Mouse (Mus musculus) forebrain, embryonic 14.5 days (tissue): ENCODE data around the gene Slc17a9. TPM values are rescaled to one million over a fixed set of nuclear protein-coding genes. Genes with fewer than 3 reads are reported as not detected.

Experiments
- ATAC-seq: fragments of 200-750 bp; cut with Nextera tagmentation; 2 replicates; pipeline ENCODE4 v1.8.0; 2017; ENCODE audit warnings: mild to moderate bottlenecking, moderate library complexity
- DNase-seq: peaks from one replicate; pipeline ENCODE4 v3.0.0-alpha.2; 2015; ENCODE audit warnings: low spot score
- H3K27ac ChIP-seq: fragments of 300-500 bp; sonication (generic); 2 replicates; pipeline ENCODE4 v1.5.1; 2014; ENCODE audit warnings: low read depth, mild to moderate bottlenecking, control low read depth, low read length, moderate library complexity
- H3K27me3 ChIP-seq: fragments of 300-500 bp; sonication (generic); replicated peaks from 2 replicates; pipeline ENCODE4 v1.6.1; 2014; ENCODE audit warnings: low read length, control low read depth, mixed read lengths; ENCODE audit not compliant: control insufficient read depth, insufficient read depth
- H3K36me3 ChIP-seq: fragments of 300-500 bp; sonication (generic); 2 replicates; pipeline ENCODE4 v1.6.1; 2014; ENCODE audit warnings: low read length, control low read depth; ENCODE audit not compliant: control insufficient read depth, insufficient read depth
- H3K4me1 ChIP-seq: fragments of 300-500 bp; sonication (generic); 2 replicates; pipeline ENCODE4 v1.6.1; 2014; ENCODE audit warnings: antibody characterized with exemption, low read length, control low read depth; ENCODE audit not compliant: control insufficient read depth, insufficient read depth
- H3K4me2 ChIP-seq: fragments of 300-500 bp; sonication (generic); 2 replicates; pipeline ENCODE4 v1.6.1; 2014; ENCODE audit warnings: mild to moderate bottlenecking, control low read depth, low read length
- H3K4me3 ChIP-seq: fragments of 300-500 bp; sonication (generic); 2 replicates; pipeline ENCODE4 v1.5.1; 2014; ENCODE audit warnings: low read depth, low read length, control low read depth
- H3K9ac ChIP-seq: fragments of 300-500 bp; sonication (generic); 2 replicates; pipeline ENCODE4 v1.6.1; 2014; ENCODE audit warnings: mild to moderate bottlenecking, low read length, control low read depth, moderate library complexity
- H3K9me3 ChIP-seq: fragments of 300-500 bp; sonication (generic); replicated peaks from 2 replicates; pipeline ENCODE4 v1.6.1; 2016; ENCODE audit warnings: low read length, control low read depth, mixed read lengths; ENCODE audit not compliant: control insufficient read depth
- WGBS: fragments of 180-500 bp; shearing (Covaris S2); extraction: QIAGEN DNeasy Blood & Tissue Kit; methylation state at CpG from one replicate; pipeline ENCODE4 v1.1.7; 2014; 5-methylcytosine and 5-hydroxymethylcytosine counted together
- polyA plus RNA-seq: library from polyadenylated mRNA; unstranded; fragments of >200 nt; fragmentation: Nextera tagmentation; extraction: Ambion mirVana; gene quantifications from 2 replicates; pipeline ENCODE4 v1.2.1, GENCODE M21; 2014

The Slc17a9 gene
- polyA plus RNA-seq, 1 experiment from 2014 or later, result not detected

DNA sequence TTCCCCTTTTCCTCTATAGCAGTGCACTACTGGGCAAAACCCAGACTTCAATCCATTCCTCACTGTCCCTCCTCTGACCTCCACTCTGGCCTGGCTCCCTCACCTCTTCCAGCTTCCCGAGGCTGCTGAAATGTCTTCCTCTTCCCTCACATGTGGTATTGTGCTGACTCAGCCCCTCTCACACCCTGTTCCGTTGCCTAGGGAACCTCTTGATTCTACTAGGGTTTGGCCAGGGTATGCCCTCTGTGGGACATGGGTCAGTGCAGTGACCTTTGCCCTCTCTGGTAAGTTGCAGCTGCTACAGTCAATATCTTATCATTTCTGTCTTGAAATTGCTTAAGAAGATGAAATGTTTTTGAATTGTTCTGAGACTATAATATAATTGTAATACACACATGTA is 31.7 kb downstream of the Slc17a9 start:
- 49% methylated on average over 2 of the region's 2 CpGs for WGBS
- ATAC-seq, result no peak

GRCm38 (mm10) chr2:180758513-180759263 is 33.6 kb downstream of the Slc17a9 start:
- ATAC-seq (peak; percentile 80), DNase-seq (peak; percentile 52)
- H3K4me1 ChIP-seq, result no peaks in the 10 kb centered on the region
- no peaks in the 10 kb centered on the region for H3K9me3 ChIP-seq
- WGBS, result 37% methylated on average over 15 of the region's 15 CpGs
- no peak overlapping the region for H3K27ac ChIP-seq
- no peaks in the 10 kb centered on the region; the same call in 1 of the 2 replicates for H3K27me3 ChIP-seq
- H3K4me3 ChIP-seq, result no peak overlapping the region
- H3K9ac ChIP-seq, result 0 out of 2 replicates have a peak overlapping the region, but pooled peaks have one; percentile 5
- H3K4me2 ChIP-seq, result no peak overlapping the region
- H3K36me3 ChIP-seq, result no peaks in the 10 kb centered on the region

More for the DNA sequence above, 31.7 kb downstream of the Slc17a9 start:
- Histone ChIP-seq H3K27ac (no peak overlapping the region), H3K4me1 (no peaks in the 10 kb centered on the region), H3K9ac (no peak overlapping the region), H3K4me2 (no peak overlapping the region), H3K27me3 (peaks cover 3% of the 10 kb centered on the region; the same call in 1 of the 2 replicates), H3K4me3 (no peak overlapping the region), H3K36me3 (no peaks in the 10 kb centered on the region), H3K9me3 (no peaks in the 10 kb centered on the region)
- no peak for DNase-seq

DNA sequence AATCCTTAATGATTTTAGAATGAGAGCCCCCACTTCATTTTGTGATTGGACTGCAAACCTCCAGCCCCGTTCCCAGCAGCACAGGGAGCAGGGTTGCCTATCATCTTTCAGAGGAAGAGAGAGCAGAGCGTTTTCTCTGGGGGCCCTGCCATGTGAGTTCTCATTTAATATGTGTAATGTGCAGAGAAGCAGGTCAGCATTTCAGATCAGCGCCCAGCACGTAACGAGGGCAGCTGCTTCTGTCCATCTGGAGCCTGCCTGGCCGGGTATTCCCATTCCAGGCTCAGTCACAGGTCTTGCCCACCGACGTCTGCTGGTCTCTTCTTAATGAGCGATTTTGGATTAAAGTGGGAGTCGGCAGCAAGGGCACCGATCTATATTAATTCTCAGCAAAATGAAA is 39.9 kb downstream of the Slc17a9 start:
- no peaks in the 10 kb centered on the region for H3K9me3 ChIP-seq
- no peaks in the 10 kb centered on the region for H3K27me3 ChIP-seq
- 60% methylated on average over 11 of the region's 11 CpGs for WGBS
- no peaks in the 10 kb centered on the region for H3K36me3 ChIP-seq
- no peak overlapping the region for H3K4me3 ChIP-seq
- H3K27ac ChIP-seq, result no peak overlapping the region
- ATAC-seq (no peak), DNase-seq (no peak)
- H3K4me2 ChIP-seq, result no peak overlapping the region
- no peaks in the 10 kb centered on the region for H3K4me1 ChIP-seq
- H3K9ac ChIP-seq, result no peak overlapping the region

DNA sequence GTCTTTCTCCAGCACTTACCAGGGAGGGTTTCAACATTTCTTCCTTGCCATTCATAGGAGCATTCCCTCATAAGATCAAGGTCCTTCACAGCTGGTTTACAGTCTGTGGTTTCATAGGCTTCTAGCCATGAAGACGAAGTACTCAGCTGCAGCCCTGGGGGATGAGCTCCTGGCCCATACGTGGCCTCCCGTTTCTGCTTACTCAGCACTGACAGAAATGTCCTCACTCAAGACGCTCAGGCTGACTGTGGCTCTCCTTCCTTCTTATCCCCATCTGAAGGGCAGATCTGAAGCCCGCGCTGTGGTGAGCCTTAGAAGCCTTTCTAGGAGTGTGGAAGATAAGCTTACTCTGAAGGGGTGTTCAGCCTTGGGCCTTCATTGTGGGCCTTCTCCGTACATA is 40.6 kb downstream of the Slc17a9 start:
- DNase-seq, result no peak

DNA sequence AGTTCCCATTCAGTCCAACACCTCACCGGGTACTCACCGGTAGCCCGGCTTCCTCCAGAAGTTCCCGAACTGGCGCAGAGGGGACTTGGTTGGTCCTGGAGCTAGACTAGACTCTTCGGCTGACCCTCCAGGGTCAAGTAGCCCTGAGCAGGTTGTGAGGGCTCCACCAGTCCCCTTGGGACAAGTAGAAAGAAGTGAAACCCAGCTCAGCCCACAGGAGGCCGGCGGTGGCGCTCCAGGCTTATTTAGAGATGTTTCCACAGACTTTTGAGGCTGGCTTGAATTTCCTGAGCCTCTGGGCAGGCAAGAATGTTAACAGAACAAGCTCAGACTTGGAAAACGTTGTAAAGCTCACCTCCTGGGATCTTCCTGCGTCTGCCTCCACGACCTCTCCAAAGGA is 50.2 kb downstream of the Slc17a9 start:
- 3% methylated on average over 12 of the region's 12 CpGs for WGBS
- ATAC-seq (no peak), DNase-seq (no peak)
- Histone ChIP-seq H3K27me3 (peaks cover 82% of the 10 kb centered on the region), H3K27ac (no peak overlapping the region), H3K4me1 (0 out of 2 replicates have a peak, but pooled peaks cover 4% of the 10 kb centered on the region), H3K36me3 (no peaks in the 10 kb centered on the region), H3K4me3 (no peak overlapping the region), H3K4me2 (no peak overlapping the region), H3K9me3 (no peaks in the 10 kb centered on the region), H3K9ac (no peak overlapping the region)

More for the DNA sequence above, 40.6 kb downstream of the Slc17a9 start:
- WGBS, result 87% methylated on average over 7 of the region's 7 CpGs
- no peaks in the 10 kb centered on the region for H3K36me3 ChIP-seq
- H3K4me3 ChIP-seq, result no peak overlapping the region
- no peak overlapping the region for H3K4me2 ChIP-seq
- no peaks in the 10 kb centered on the region for H3K9me3 ChIP-seq
- no peak overlapping the region for H3K27ac ChIP-seq
- H3K4me1 ChIP-seq, result no peaks in the 10 kb centered on the region
- 0 out of 2 replicates have a peak, but pooled peaks cover 3% of the 10 kb centered on the region for H3K27me3 ChIP-seq
- H3K9ac ChIP-seq, result no peak overlapping the region
- no peak for ATAC-seq

GRCm38 (mm10) chr2:180775641-180776040 is 50.6 kb downstream of the Slc17a9 start:
- H3K9ac ChIP-seq, result no peak overlapping the region
- H3K27ac ChIP-seq, result no peak overlapping the region
- peak overlapping the region; percentile 37 for H3K4me2 ChIP-seq
- DNase-seq (no peak), ATAC-seq (no peak)
- H3K36me3 ChIP-seq, result no peaks in the 10 kb centered on the region
- peaks cover 81% of the 10 kb centered on the region for H3K27me3 ChIP-seq
- 1% methylated on average over 15 of the region's 15 CpGs for WGBS
- H3K9me3 ChIP-seq, result no peaks in the 10 kb centered on the region
- 0 out of 2 replicates have a peak, but pooled peaks cover 4% of the 10 kb centered on the region for H3K4me1 ChIP-seq
- H3K4me3 ChIP-seq, result 0 out of 2 replicates have a peak overlapping the region, but pooled peaks have one; percentile 24

GRCm38 (mm10) chr2:180776793-180777192 is 51.7 kb downstream of the Slc17a9 start, which contains the start of gene Bhlhe23:
TSS of gene Bhlhe23 (minus strand) at chr2:180776900.
- ATAC-seq (no peak), DNase-seq (no peak)
- Histone ChIP-seq H3K4me3 (peak within 1 kb of the TSS; percentile 24), H3K36me3 (no peaks in the 10 kb centered on the region), H3K27me3 (peaks cover 76% of the 10 kb centered on the region), H3K9me3 (no peaks in the 10 kb centered on the region), H3K4me2 (peak within 1 kb of the TSS; percentile 37), H3K4me1 (0 out of 2 replicates have a peak, but pooled peaks cover 4% of the 10 kb centered on the region), H3K27ac (no peak within 1 kb of the TSS), H3K9ac (no peak within 1 kb of the TSS)
- WGBS, result under 1% methylated on average over 28 of the region's 28 CpGs

DNA sequence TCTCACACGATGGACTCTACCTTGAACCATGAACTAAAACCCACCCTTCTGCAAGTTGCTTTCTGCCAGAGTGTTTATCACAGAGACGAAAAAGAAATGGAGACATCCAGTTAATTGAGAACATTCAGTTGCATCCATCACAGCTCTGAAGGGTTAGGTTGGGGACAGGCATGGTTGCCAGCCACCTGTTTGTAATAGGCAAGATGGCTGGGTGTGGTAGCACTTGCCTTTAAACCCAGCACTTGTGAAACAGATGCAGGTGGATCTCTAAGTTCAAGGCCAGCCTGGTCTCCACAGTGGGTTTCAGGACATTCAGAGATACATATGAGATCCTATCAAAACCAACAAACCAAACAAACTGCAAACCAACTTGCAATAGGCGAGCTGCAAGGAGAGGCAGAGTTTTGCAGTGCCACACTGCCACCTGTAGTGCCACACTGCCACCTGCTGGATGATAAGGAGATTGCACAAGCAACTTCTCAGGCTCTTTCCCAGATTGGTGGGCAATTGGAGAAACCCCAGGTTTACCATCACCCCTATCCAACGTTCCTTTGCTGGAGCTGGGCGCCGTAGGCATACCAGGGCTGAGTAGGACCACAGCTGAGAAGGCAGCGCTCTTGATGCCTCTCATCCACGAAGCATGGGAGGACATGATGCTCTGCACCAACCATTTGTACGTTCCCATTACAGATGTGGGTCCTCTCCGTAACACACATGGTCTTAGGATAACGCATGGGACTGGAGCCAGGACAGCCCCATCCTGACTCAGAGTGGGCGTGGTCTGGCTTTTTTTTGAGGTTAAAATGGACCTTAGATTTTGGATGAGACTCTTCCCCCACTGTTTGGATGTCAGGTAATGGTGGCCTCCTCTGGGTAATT is 54.4 kb downstream of the Slc17a9 start:
- peak; percentile 57 for ATAC-seq
- WGBS, result 24% methylated on average over 12 of the region's 12 CpGs
- H3K4me1 ChIP-seq, result 0 out of 2 replicates have a peak, but pooled peaks cover 4% of the 10 kb centered on the region
- H3K9ac ChIP-seq, result no peak overlapping the region
- H3K27me3 ChIP-seq, result peaks cover 54% of the 10 kb centered on the region
- no peak overlapping the region for H3K4me3 ChIP-seq
- no peaks in the 10 kb centered on the region for H3K36me3 ChIP-seq
- DNase-seq, result peak; percentile 88
- H3K4me2 ChIP-seq, result no peak overlapping the region
- H3K9me3 ChIP-seq, result no peaks in the 10 kb centered on the region
- H3K27ac ChIP-seq, result no peak overlapping the region
